Mouse (Mus musculus) MEL (cell line): ENCODE measurements around the gene Ckap5. TPM values are rescaled to one million over a fixed set of nuclear protein-coding genes. Genes with fewer than 3 reads are reported as not detected.
"Not testable (repeated sequence)": the region's sequence is repeated elsewhere in the genome, so short reads cannot be mapped to it uniquely, and the experiment has no call there.

Source experiments
- DNase-seq: peaks from one replicate; pipeline ENCODE4 v3.0.0; 2011; ENCODE audit warnings: low read depth, low spot score
- H3K27ac ChIP-seq: 2 replicates; pipeline ENCODE4 v1.5.1; 2012; ENCODE audit warnings: low read depth, mild to moderate bottlenecking, control low read depth, low read length, moderate library complexity; ENCODE audit not compliant: control insufficient read depth
- H3K27me3 ChIP-seq, 2 experiments: fragments of 150-350 bp in 1 of 2; sonication (generic) in 1 of 2; 2 replicates each; pipeline ENCODE4 v1.6.1; 2012; ENCODE audit warnings: low read length in 2 of 2, mild to moderate bottlenecking in 2 of 2, improper control_type of control experiment in 1 of 2, moderate library complexity in 1 of 2; ENCODE audit not compliant: insufficient read depth in 2 of 2, control insufficient read depth in 1 of 2
- H3K36me3 ChIP-seq, 2 experiments: 2 replicates each; pipeline ENCODE4 v1.6.1; 2012 to 2014; ENCODE audit warnings: low read length in 2 of 2, improper control_type of control experiment in 1 of 2, inconsistent platforms in 1 of 2, mild to moderate bottlenecking in 1 of 2; ENCODE audit not compliant: insufficient read depth in 2 of 2, control insufficient read depth in 1 of 2
- H3K4me1 ChIP-seq, 2 experiments: fragments of 150-350 bp in 1 of 2; sonication (generic) in 1 of 2; 2 replicates each; pipeline ENCODE4 v1.6.1; 2012; ENCODE audit warnings: low read length in 2 of 2, improper control_type of control experiment in 1 of 2, mild to moderate bottlenecking in 1 of 2; ENCODE audit not compliant: insufficient read depth in 2 of 2, control insufficient read depth in 1 of 2
- H3K4me3 ChIP-seq, 2 experiments: fragments of 150-350 bp in 1 of 2; sonication (generic) in 1 of 2; 2 replicates each; pipeline ENCODE4 v1.5.1; 2012; ENCODE audit warnings: low read depth in 2 of 2, low read length in 2 of 2, mild to moderate bottlenecking in 2 of 2, moderate library complexity in 2 of 2, control low read depth in 1 of 2, improper control_type of control experiment in 1 of 2; ENCODE audit not compliant: control insufficient read depth in 1 of 2, insufficient read depth in 1 of 2
- H3K79me2 ChIP-seq: 2 replicates; pipeline ENCODE4 v1.6.1; 2012; ENCODE audit warnings: mild to moderate bottlenecking, low read length, moderate library complexity; ENCODE audit not compliant: control insufficient read depth, poor library complexity, insufficient read depth
- H3K9ac ChIP-seq: 2 replicates; pipeline ENCODE4 v1.6.1; 2012; ENCODE audit warnings: low read depth, mild to moderate bottlenecking, control low read depth, low read length, moderate library complexity; ENCODE audit not compliant: control insufficient read depth, poor library complexity, severe bottlenecking
- H3K9me3 ChIP-seq: fragments of 150-350 bp; sonication (generic); replicated peaks from 2 replicates; pipeline ENCODE4 v1.6.1; 2012; ENCODE audit warnings: mild to moderate bottlenecking, low read length, improper control_type of control experiment, moderate library complexity; ENCODE audit not compliant: insufficient read depth
- CTCF ChIP-seq, 3 experiments: IDR thresholded peaks in 2 of 3; conservative IDR thresholded peaks in 1 of 3; 2 replicates each; pipeline ENCODE4 v1.5.1; 2011 to 2012; ENCODE audit warnings: low read length in 3 of 3, low read depth in 2 of 3, mild to moderate bottlenecking in 2 of 3, improper control_type of control experiment in 1 of 3, inconsistent platforms in 1 of 3, mixed read lengths in 1 of 3, moderate library complexity in 1 of 3; ENCODE audit not compliant: control insufficient read depth in 1 of 3, insufficient read depth in 1 of 3, poor library complexity in 1 of 3, severe bottlenecking in 1 of 3
- E2F4 ChIP-seq: IDR thresholded peaks from 2 replicates; pipeline ENCODE4 v1.6.1; 2011; ENCODE audit warnings: low read depth, low read length, improper control_type of control experiment, borderline replicate concordance
- GABPA ChIP-seq: IDR thresholded peaks from 2 replicates; pipeline ENCODE4 v1.6.1; 2012; ENCODE audit warnings: low read depth, mild to moderate bottlenecking, inconsistent platforms, low read length, improper control_type of control experiment, moderate library complexity
- GATA1 ChIP-seq: IDR thresholded peaks from 2 replicates; pipeline ENCODE4 v1.6.1; 2011; ENCODE audit warnings: low read depth, low read length, improper control_type of control experiment
- HCFC1 ChIP-seq: IDR thresholded peaks from 2 replicates; pipeline ENCODE4 v1.6.1; 2012; ENCODE audit warnings: low read depth, mild to moderate bottlenecking, inconsistent platforms, low read length, improper control_type of control experiment, moderate library complexity
- MAFK ChIP-seq: IDR thresholded peaks from 2 replicates; pipeline ENCODE4 v1.6.1; 2011; ENCODE audit warnings: low read depth, mild to moderate bottlenecking, low read length, improper control_type of control experiment, borderline replicate concordance
- MXI1 ChIP-seq: IDR thresholded peaks from 2 replicates; pipeline ENCODE4 v1.6.1; 2011; ENCODE audit warnings: mild to moderate bottlenecking, low read depth, low read length, improper control_type of control experiment
- MYB ChIP-seq: IDR thresholded peaks from 2 replicates; pipeline ENCODE4 v1.6.1; 2011; ENCODE audit warnings: mild to moderate bottlenecking, low read depth, low read length, improper control_type of control experiment
- MYC ChIP-seq: IDR thresholded peaks from 2 replicates; pipeline ENCODE4 v1.6.1; 2011; ENCODE audit warnings: low read depth, mild to moderate bottlenecking, low read length, improper control_type of control experiment, moderate library complexity
- NELFE ChIP-seq: IDR thresholded peaks from 2 replicates; pipeline ENCODE4 v1.6.1; 2011; ENCODE audit warnings: low read depth, low read length, improper control_type of control experiment
- NRF1 ChIP-seq: IDR thresholded peaks from 2 replicates; pipeline ENCODE4 v1.6.1; 2014; ENCODE audit warnings: low read depth, mild to moderate bottlenecking, inconsistent platforms, low read length, improper control_type of control experiment, moderate library complexity; ENCODE audit not compliant: poor library complexity, insufficient read depth, severe bottlenecking
- POLR2AphosphoS2 ChIP-seq: IDR thresholded peaks from 2 replicates; pipeline ENCODE4 v1.6.1; 2011; ENCODE audit warnings: low read length, improper control_type of control experiment
- RAD21 ChIP-seq: IDR thresholded peaks from 2 replicates; pipeline ENCODE4 v1.6.1; 2011; ENCODE audit warnings: mild to moderate bottlenecking, low read depth, low read length, improper control_type of control experiment
- SMC3 ChIP-seq: IDR thresholded peaks from 2 replicates; pipeline ENCODE4 v1.6.1; 2011; ENCODE audit warnings: low read depth, low read length, improper control_type of control experiment
- TBP ChIP-seq: IDR thresholded peaks from 2 replicates; pipeline ENCODE4 v1.8.0; 2011; ENCODE audit warnings: low read depth, low read length, improper control_type of control experiment
- TCF12 ChIP-seq: IDR thresholded peaks from 2 replicates; pipeline ENCODE4 v1.6.1; 2014; ENCODE audit warnings: low read depth, mild to moderate bottlenecking, inconsistent platforms, low read length, improper control_type of control experiment, moderate library complexity
- ZC3H11A ChIP-seq: IDR thresholded peaks from 2 replicates; pipeline ENCODE4 v1.6.1; 2012; ENCODE audit warnings: low read depth, mild to moderate bottlenecking, inconsistent platforms, low read length, improper control_type of control experiment
- ZNF384 ChIP-seq: IDR thresholded peaks from 2 replicates; pipeline ENCODE4 v1.6.1; 2012; ENCODE audit warnings: low read depth, mild to moderate bottlenecking, inconsistent platforms, low read length, improper control_type of control experiment
- polyA plus RNA-seq, 2 experiments: library from polyadenylated mRNA; stranded (reverse) in 1 of 2; unstranded in 1 of 2; fragments of >175 nt in 1 of 2; fragments of >200 nt in 1 of 2; gene quantifications; 2 replicates each; pipeline versions ENCODE4 v1.2.1 to v1.2.4; 2012; ENCODE audit warnings: low replicate concordance in 2 of 2, low read depth in 1 of 2; ENCODE audit not compliant: insufficient read length in 2 of 2, insufficient read depth in 1 of 2, missing spikeins in 1 of 2
- total RNA-seq: library from RNA; depleted of rRNA; stranded (reverse); fragments of 300-350 nt; gene quantifications from 2 replicates; pipeline ENCODE4 v1.2.3, GENCODE M21; 2012

The Ckap5 gene
- total and polyA plus RNA-seq, 3 experiments: 44.0 to 57.1 (median 45.3) TPM

GRCm38 (mm10) chr2:91487295-91487694 lies 39.3 kb upstream of the Ckap5 start:
- not testable (repeated sequence) for H3K9ac ChIP-seq, H3K27me3 ChIP-seq, H3K4me3 ChIP-seq, H3K27ac ChIP-seq, H3K36me3 ChIP-seq, DNase-seq, H3K79me2 ChIP-seq, H3K9me3 ChIP-seq, H3K4me1 ChIP-seq
- TF ChIP-seq ZNF384 (peak; percentile 87), ZC3H11A (0 out of 2 replicates have a peak, but pooled peaks have one; percentile 22), MYC (0 out of 2 replicates have a peak, but pooled peaks have one; percentile 38), CTCF (IDR thresholded peaks at IDR 0.05 in 2 of 3, conservative IDR thresholded peaks at IDR 0.05 in 1 of 3; ENCODE audit: control insufficient read depth in 1 of 3, insufficient read depth in 1 of 3, low read depth in 2 of 3, low read length in 3 of 3, poor library complexity in 1 of 3, severe bottlenecking in 1 of 3) (peak in 2 of 3 experiments; percentile 24 to 43; a peak in 3 of 6 replicates), SMC3 (peak; percentile 34), RAD21 (peak; percentile 34), TBP (0 out of 2 replicates have a peak, but pooled peaks have one; percentile 26)

- no peaks in the 10 kb centered on the region for H3K27me3 ChIP-seq
- no peaks in the 10 kb centered on the region for H3K36me3 ChIP-seq
- DNase-seq: no peak
- H3K79me2 ChIP-seq: no peaks in the 10 kb centered on the region
- H3K4me1 ChIP-seq: no peaks in the 10 kb centered on the region
- no peaks in the 10 kb centered on the region for H3K9me3 ChIP-seq
- no peak overlapping the region for H3K27ac ChIP-seq
- no peak for TF ChIP-seq GATA1
- no peak for TF ChIP-seq GABPA
- TF ChIP-seq MYB: no peak
- TF ChIP-seq NELFE: no peak
- no peak for TF ChIP-seq MAFK
- TF ChIP-seq RAD21: no peak
- no peak for TF ChIP-seq MYC
- TF ChIP-seq POLR2AphosphoS2: no peak
- TF ChIP-seq NRF1: no peak
- no peak for TF ChIP-seq TCF12
- no peak for TF ChIP-seq ZNF384
- TF ChIP-seq E2F4: no peak
- TF ChIP-seq MXI1: no peak
- TF ChIP-seq HCFC1: no peak
- H3K9ac ChIP-seq: no peak overlapping the region
- H3K4me3 ChIP-seq: no peak overlapping the region
Measured at GRCm38 (mm10) chr2:91492071-91492635, 34.4 kb upstream of the Ckap5 start.
